Mouse (Mus musculus) skeletal muscle tissue, adult 2 months (tissue): Measurements from ENCODE around the gene Cmtm3.
"Not testable (repeated sequence)": the region's sequence is repeated elsewhere in the genome, so short reads cannot be mapped to it uniquely, and the experiment has no call there.

ENCODE experiments used
- DNase-seq: peaks from one replicate; pipeline ENCODE4 v3.0.0-alpha.2; 2012; ENCODE audit warnings: low read depth, low spot score

The Cmtm3 gene

DNA sequence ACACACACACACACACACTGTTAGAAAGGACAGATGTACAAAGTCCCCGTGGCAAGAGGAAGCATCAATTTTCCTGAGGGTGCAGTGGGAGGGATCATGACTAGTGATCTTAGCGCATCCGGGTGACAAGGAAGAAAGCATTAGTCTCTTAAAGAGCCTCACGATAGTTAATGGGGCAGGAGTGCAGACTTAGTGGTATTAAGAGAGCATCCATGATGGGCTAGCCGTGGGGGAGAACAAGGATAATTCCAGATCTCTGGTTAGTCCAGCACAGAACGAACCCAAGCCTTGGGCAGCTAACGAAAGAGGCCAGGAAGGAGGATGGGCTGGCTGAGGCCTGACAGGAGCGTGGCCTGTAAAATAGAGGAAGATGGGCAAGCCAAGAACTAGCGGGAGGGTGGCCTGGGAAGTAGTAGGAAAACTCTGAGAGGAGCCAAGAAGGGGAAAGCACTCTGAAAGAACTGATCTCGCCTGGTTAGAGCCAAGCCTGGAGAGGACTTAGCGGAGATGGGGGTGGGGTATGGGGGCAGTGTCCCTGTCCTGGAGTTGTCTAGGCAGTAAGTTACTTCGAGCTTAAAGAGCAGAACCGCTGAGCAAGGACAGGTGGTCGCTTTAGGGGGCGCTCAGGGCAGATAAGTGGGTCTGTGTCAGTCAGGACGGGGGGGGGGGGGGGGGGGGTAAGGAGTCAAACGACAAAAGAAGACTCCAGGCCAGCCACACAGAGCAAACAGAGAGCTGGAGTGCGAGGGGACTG lies at the start of gene Cmtm3:
TSS of gene Cmtm3 (plus strand) at position 182 of the 754 bp plus-strand sequence.
- DNase-seq = peak; percentile 34

DNA sequence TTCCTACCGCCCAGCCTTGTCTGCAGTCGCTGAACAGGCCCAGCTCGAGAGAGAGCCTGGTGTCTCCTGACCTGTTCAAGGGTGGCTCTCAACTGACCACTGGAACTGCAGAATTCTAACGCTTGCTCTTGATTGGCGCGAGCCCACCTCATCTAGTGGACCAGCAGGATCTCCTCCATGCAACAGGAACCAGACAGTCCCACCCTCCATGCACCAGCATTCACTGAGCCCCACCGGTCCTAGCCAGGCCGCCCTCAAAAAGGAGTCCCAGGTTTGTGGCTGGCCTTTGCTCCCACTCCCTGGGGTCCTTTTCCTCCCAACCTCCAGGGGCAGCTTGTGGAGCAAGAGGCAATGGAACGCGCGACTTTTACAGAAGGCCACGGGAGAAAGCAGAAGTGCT lies 46.1 kb upstream of the Cmtm3 start, which contains the start of gene Cmtm2a:
TSS of gene Cmtm2a (minus strand) at position 101 of the 400 bp plus-strand sequence.
- DNase-seq = not testable (repeated sequence)

DNA sequence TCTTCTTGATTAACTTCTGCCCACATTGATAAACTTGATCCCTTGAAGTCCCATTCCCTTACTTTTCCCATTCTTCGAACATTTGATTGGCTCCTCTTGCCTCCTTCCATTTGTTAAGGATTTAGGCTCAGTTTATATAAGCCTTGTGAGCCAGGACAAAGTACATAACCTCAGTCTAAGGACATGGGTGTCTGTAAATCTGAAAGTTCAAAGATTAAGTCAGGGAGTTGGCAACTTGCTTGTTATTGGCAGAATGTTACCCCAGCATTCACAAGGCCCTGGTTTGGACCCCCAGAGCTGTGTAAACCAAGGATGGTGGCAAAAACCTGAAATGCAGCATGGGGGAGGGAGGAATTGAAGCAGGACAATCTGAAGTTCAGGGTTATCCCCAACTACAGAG lies 44.8 kb upstream of the Cmtm3 start:
- no peak for DNase-seq

DNA sequence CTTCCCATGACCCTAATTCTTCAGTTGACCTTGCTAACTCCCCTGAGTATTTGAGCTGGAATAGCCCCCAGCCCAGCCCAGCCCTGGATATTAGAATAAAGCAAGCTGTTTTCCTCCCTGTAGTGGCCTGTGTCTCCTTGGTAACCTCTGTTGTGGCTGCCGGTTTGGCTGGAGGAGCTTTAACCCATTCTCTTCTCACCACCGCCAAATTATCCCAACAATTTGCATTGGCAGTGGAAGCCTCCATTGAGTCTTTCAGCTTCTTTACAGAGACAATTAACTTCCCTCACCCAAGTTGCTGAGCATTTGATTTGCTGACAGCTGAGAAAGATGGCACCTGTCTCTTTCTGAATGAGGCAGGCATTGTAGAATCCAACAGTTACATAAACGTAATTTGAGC lies 37.6 kb upstream of the Cmtm3 start:
- DNase-seq = not testable (repeated sequence)

DNA sequence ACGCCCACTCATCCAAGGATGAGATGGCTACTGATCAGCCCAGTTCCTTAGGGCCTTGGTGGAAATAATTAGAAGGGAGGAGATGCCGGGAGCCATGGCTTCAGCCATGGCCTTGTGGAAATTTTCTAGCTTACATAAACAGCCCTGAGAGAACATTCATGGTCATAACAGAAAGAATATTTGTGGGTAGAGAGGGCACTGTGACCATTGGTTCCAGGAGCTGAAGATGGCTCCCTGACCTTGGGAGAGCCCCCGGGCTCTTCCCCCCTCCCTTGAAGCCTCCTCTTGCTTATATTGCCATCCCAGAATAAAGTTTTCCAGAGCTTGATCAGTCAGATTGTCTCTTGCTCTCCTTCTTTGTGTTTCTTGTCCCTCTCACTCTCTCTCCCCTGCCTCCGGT lies 36.7 kb upstream of the Cmtm3 start:
- not testable (repeated sequence) for DNase-seq

DNA sequence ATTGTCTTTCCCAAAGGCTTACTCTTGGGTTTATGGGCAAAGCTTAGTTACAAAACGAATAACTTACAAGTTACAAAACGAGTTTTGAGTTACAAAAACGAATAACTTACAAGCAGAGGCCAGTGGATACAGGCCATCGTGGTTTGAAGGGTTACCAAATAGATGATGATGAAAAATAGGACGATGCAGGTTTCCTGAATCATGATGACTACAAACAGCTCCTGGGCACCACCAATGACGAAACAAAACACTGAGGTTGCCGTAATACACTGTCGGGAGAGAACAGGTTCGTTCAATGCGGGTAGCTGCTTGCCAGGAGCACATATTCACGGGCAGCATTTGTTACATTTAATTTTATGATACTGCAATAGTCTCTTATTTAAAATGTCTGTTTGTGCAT lies 34.2 kb upstream of the Cmtm3 start:
- DNase-seq = no peak

DNA sequence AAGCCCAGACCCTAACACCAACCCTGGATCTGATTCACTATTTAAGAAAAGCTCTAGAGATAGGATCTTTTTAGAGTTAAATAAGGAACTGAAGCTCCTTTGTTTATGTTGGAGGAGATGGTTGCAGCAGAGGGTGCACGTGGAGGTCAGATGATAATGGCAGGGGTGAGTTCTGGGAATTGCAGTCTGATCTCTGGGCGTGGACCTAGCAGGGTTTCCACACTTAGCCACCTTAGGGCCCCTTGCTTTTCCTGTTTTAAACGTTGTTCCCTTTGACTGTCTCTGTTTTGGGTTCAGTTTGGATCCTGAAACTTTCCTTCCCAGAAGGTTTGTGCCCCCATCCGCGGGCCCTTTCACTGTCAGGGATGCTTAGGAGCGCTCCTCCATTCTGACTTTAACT lies 30.9 kb upstream of the Cmtm3 start:
- not testable (repeated sequence) for DNase-seq

DNA sequence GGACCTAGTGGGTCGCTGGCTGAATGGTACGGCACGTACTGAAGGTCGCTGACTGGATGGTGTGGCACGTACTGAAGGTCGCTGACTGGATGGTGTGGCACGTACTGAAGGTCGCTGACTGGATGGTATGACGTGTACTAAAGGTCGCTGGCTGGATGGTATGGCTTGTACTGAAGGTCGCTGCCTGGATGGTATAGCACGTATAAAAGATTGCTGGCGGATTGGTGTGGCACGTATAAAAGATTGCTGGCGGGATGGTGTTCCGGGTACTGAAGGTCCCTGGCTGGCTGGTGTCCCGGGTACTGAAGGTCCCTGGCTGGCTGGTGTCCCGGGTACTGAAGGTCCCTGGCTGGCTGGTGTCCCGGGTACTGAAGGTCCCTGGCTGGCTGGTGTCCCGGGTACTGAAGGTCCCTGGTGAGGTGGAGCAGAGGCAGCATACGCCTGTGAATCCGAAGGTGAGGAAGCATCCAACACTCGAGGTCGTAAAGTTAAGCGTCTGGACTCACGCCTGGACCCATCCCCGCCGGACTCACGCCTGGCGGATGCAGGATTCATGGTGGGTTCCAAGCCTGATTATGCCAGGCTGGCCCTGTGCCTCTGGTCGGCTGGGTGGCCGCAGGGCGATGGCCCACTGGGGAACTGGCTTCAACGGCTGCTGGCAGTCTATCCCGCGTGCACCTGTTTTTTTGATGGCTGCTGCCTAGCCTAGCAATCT lies 29.6 kb upstream of the Cmtm3 start, which contains the start of the genes Gm45711 and Cmtm1:
TSS of gene Gm45711 (minus strand) at position 641 of the 715 bp plus-strand sequence.
TSS of gene Cmtm1 (minus strand) at position 705 of the 715 bp plus-strand sequence.
- DNase-seq = peak; percentile 70

DNA sequence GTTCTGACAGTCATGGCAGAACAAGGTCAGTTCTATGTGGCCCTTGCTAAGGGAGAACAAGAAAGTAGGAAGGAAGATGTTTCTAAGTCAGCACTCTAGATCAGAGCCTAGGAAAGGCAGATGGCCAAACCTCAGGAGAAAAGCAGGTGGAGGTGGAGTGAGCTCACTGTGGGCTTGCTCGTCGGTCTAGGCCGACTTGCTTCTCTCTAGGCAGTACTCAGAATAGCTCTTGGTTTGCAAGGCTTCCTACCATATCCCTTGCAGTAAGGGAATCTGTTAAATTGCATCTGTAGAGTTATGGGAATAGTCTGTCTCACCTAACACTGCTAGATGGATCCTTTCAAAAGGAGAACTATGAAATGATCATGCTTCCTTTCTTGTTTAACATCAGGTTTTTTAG lies 27.2 kb upstream of the Cmtm3 start:
- DNase-seq = not testable (repeated sequence)

DNA sequence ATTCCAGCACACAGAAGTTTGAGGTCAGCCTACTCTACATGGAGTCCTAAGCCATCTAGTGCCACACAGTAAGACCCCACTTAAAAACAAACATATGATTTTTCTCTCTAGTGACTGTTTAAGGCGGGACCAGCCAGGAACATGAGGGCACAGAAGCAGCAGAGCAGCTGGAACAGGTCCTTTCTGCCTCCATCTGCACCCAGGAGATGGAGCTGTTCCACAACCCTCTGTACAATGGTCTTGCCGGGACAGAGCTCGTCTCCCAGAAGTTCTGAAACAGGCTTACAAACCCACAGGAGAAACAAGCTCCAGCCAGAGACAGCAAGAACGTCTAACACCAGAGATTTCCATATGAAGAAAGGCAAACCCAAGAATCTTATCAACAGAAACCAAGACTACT lies 25.9 kb upstream of the Cmtm3 start:
- peak; percentile 7 for DNase-seq

DNA sequence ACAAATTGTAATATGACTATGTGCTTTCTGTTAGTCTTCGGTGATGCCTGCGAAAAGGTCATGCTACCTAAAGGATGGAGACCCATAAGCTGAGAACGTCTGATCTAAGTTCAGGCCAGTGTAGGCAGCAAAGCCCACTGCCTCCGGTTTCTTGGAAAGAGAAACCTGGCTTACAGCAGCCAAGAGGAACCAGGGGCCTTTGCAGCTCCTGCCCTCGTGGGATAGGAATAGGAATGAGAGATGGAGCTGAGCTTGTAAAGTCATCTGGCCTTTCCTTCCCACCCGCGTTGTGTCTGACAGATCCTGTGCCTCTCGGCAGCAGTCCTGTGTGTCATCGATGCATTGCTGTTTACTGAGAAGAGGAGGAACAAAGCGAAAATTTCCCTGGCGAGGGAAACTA lies 17.9 kb upstream of the Cmtm3 start, which contains the start of gene Gm11020:
TSS of gene Gm11020 (plus strand) at position 301 of the 400 bp plus-strand sequence.
- not testable (repeated sequence) for DNase-seq

DNA sequence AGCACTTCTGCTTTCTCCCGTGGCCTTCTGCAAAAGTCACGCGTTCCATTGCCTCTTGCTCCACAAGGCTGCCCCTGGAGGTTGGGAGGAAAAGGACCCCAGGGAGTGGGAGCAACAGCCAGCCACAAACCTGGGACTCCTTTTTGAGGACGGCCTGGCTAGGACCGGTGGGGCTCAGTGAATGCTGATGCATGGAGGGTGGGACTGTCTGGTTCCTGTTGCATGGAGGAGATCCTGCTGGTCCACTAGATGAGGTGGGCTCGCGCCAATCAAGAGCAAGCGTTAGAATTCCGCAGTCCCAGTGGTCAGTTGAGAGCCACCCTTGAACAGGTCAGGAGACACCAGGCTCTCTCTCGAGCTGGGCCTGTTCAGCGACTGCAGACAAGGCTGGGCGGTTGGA lies 17.3 kb upstream of the Cmtm3 start, which contains the start of gene Cmtm2b:
TSS of gene Cmtm2b (plus strand) at position 301 of the 400 bp plus-strand sequence.
- not testable (repeated sequence) for DNase-seq

DNA sequence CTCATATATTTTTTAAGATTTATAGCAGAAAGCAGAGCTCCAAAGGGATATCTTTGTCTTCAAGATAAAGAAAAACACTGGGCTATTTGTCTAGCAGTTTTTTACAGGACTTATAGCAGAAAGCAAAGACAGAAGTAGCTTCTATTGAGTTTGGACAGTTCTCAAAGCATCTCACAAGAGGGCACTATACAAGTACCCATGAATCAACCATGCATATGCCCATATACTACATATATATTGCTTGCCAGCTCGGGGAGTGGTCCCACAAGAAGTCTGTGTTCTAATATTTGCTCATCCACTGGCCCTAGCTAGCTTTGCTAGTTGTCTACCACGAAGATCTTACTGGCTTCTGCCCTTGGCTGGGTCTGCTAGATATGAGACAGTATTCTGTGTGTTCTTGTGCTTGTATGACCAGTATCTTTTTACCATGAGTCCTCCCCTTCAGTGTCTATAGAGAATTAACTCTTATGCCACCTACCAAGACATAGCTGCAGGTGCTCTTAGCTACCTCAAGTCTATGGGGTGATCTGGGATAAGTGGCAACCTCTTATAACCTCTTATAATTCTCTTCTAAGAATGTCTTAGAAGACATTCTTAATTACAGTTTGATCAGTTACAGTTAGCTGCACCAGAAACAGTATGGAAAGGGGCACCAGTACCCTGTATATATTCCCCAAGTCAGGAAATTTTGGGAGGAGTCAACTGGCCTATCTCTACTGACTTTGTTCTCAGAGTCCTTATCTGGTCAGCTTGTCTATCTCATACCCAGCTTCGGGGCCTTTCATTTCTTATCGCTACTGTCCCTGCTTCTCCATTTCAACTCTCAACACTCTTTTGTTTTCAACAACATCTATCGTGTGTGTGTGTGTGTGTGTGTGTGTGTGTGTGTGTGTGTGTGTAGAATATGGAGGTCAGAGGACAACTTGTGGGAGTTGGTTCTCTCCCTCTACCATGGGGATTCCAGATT lies 6.3 kb upstream of the Cmtm3 start:
- DNase-seq = no peak

DNA sequence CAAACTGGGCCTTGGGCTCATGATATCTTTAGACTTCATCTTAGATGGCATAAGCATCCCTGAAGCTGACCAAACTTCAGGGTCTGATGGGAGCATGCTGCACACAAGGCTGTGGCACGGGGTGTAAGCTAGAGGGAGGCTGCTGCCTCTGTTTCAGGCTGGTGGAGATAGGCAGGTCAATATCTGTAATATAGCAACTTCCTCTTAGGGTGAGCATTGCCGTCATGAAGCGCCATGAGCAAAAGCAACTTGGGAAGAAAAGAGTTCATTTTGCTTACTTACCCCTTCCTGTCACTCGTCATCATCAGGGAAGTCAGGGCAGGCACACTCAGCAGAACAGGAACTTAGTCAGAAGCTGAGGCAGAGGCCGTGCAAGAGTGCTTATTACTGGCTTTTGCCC lies 5.4 kb upstream of the Cmtm3 start:
- DNase-seq = no peak

DNA sequence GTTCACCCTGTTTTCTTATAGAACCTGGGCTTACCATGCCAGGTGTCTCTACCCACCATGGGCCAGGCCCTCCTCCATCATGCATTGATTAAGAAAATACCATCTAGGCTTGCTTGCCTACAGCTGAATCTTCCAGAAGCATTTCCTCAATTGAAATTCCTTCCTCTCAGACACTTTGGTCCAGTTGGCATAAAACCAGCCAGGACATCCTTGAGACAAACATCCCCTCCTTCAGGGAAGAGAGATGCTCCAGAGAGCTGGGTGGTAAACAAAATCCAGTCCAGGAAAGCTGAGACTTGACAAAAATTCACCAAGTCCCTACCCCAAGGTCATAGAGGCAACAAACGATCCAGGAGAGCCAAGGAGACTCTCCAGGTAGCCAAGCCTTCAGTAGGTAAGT lies 5.0 kb upstream of the Cmtm3 start:
- no peak for DNase-seq

DNA sequence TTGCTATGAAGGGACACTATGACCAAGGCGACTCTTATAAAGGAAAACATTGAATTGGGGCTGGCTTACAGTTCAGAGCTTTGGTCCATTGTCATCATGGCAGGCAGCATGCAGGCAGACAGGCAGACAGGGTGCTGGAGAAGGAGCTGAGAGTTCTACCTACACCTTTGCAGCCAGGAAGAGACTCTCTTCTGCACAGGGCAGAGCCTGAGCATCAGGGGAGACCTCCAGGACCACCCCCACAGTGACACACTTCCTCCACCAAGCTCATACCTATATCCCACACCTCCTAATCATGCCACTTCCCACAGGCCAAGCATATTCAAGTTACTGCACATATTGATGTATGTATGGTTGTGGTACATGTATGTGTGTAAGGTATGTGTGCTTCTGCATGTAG lies 2.4 kb upstream of the Cmtm3 start:
- DNase-seq = no peak

DNA sequence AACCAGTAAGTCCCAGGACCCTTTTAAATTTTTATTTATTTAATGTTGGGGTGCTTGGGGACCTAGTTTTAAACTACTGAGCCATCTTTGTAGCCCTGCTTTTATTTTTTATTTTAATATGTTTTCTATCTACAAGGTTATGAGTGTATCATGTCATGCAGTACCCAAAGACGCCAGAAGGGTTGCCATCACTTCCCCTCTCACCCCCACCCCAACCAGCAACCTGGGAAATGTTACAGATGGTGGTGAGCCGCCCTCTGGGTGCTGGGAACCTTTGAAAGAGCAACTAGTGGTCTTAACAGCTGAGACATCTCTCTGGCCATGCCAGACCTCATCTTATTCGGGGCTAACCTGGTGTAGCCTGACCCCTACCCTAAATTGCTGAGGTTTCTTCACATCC lies 1.3 kb upstream of the Cmtm3 start:
- no peak for DNase-seq

DNA sequence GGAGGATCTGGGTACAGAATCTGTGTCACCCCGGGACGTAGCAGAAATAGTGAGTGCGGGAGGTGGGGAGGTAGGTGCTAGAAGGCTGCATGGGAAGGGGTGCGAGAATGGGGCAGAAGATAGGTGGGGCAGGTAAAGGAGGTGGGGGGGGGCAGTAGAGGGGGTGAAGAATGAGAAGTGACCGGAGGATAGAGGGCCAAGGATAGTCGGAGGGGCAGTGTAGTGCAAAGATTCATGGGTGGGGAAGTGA lies 698 bp downstream of the Cmtm3 start:
- DNase-seq = no peak

DNA sequence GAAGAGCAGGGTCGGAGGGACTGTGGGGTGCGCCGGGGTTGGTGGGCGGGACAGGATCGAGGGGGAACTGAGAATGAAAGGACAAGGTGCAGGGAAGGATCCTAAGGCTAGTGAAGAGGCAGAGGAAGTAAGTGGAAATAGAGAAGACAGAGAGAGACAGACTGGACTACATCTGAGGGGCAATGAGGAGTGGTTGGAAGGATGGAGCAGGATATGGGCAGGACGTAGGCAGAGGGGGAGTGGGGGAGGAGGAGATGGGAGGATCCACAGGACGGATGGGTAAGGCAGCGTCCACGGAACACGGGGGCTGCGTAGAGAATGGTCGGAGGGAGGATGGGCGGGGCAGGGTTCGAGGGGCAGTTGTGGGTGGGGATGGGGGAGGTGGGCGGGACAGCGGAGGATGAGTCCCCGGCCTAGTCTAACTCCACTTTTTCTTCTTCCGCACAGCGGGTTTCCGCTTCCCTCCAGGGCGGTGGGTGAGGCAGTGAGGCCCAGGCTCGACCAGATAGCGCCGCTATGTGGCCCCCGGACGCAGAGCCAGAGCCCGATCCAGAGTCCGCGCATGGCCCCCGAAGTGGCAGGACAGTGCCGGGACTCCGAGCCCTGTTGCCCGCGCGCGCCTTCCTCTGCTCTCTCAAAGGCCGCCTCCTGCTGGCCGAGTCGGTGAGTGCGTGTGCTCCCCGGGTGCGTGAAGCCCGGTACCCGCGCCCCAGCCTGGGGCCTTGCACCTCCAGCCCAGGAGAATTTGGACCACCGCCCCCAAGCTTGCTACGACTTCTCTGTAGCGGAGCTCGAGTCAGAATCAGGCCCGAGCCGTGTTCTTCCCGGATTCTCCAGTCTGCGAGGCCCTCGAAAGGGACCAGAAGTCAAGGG lies 1.3 kb downstream of the Cmtm3 start:
- peak; percentile 76 for DNase-seq

DNA sequence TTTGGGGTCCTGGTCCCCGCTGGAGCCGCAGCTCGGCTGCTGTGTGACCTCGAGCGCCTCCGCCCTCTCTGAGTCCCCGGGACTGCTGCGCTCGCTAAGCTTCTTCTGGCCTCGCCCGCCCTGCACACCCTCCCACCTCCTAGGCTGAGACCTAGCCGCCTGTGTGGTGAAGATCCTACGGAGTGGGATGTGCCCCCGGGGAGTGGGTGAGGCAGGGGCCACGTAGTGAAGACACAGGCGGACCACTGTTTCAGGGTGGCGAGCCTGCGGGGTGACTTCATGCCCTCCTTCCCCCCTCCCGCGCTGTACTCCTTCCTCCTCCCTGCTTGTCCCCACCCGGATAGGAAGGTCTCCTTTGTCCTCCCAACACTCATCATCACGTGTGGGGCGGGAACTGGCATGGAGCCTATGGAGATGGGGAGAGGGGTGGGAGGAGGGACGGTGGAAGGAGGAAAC lies 1.9 kb downstream of the Cmtm3 start:
- DNase-seq = peak; percentile 84

DNA sequence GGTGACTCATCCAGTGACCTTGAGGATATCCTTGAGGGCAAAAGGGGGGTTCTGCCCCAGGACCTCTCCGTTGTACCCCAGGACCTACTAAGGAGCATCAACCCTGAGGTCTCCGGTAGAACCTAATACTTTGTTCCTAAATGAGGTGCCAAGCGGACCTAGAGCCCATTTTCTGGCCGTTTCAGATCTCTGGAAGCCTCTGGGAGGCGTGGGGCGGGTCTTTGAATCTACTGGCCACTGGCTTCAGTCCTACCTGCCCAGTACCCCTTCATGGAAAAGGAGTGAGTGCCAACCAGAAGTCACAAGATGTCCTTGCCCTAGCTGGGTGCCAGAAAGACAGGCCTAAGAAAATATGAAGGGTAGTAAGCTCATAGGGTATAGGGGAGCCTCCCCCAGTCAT lies 2.5 kb downstream of the Cmtm3 start:
- DNase-seq = no peak
